Mouse (Mus musculus): ENCODE results near the gene Twnk.

Twnk gene

DNA sequence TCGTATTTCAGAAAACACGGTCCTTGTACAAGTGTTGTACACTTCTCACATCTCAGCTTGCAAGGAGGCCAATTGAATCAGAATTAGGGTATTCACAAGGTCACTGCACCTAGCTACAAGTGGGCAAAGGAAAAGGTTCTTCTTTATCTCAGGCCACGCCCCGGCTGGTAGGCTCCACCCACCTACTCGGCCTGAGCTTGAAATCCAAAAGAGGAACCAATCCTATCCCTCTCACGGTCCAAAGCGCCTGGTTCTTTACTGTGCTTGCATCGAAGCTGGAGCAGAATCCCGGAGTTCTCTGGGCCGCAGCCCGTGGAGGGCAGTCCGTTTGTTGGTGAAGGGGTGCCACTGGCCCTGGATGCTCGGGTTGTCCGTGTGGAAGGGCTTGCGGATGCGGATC is at the start of gene Twnk:
Gene Twnk, plus strand, starts transcription at position 220 of the 400 bp plus-strand sequence.
- no peak for DNase-seq (ENCODE audit: low spot score)

DNA sequence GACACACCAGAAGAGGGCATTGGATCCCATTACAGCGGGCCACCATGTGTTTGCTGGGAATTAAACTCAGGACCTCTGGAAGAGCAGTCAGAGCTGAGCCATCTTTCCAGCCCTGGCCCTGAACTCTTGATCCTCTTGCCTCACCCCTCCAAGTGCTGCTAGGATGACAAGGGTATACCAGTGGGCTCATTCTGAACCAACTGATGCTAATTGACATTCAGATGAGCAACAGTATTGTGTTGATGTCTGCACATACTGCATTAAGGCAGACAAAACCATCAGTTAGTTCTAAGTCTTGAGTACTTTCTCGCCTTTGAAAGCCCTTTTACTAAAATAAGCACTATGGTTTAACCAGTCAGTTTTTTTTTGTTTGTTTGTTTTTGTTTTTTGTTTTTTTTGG is 45.8 kb upstream of the Twnk start:
- no peak for DNase-seq (ENCODE audit: low spot score)

DNA sequence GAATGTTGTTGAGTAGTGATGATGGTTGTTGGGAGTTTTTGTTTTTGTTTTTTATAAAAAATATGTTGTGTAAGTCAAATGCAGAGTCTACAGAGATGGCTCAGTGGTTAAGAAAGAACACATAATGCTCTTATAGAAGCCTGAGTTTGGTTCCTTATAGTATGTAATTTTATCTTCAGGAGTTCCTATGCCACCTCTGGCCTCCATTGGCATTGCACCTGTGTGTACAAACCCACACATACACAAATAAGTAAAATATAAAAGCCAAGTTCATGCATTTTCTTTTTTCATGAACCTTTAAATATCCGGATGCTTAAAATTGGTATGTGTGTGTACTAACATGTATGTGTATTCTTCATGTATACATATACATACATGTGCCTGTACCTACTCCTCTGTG is 39.5 kb upstream of the Twnk start:
- no peak for DNase-seq (ENCODE audit: low spot score)

DNA sequence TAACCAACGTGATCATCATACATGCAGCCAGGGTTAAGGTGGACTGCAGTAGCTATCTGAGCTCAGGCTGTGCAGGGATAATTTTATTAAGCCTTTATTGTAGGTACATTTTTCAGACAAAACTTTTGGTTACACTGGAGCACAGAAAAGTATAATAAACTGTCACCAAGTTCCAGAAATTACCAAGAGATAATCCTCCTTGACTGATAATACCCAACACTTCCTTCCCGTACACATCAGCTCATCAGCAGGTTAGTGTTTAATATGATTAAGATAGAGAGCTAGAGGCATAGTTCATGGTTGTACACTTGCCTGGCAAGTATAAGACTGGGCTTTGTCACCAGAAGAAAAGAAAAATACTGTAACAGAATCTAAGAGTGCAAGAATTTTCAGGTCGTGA is 37.1 kb upstream of the Twnk start:
- no peak for DNase-seq (ENCODE audit: low spot score)

DNA sequence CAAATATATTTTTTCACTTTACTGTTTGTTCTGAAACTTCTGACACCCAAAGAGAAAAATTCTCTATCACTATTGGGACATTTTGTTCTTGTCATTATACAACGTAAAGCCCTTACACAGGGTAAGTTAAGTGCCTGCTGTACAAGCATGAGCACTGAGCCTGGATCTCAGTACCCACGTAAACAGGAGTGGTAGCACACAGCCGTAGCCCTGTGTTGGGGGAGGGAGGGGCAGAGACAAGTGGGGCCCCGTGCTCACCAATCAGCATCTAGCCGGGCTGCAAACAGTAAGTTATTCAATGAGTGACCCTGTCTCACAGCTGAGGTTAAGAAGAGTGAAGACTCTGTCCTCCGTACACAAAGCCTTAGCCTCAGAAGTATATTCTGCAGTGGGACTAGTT is 28.8 kb upstream of the Twnk start:
- DNase-seq (ENCODE audit: low spot score), result no peak

DNA sequence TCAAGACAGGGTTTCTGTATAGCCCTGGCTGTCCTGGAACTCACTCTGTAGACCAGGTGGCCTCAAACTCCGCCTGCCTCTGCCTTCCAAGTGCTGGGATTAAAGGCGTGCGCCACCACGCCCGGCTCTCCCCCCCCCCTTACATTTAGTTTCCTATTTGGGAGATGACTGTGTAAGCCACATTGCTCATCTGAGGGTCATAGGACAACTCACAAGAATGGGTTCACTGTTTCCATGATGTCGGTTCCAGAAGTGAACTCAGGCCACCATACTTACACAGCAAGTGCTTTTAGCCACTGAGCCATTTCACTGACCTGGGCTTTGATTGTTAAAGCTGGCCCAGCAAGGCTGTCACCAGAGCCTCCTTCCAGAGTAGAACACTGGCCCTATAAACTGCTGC is 28.3 kb upstream of the Twnk start:
- DNase-seq (ENCODE audit: low spot score), result no peak

DNA sequence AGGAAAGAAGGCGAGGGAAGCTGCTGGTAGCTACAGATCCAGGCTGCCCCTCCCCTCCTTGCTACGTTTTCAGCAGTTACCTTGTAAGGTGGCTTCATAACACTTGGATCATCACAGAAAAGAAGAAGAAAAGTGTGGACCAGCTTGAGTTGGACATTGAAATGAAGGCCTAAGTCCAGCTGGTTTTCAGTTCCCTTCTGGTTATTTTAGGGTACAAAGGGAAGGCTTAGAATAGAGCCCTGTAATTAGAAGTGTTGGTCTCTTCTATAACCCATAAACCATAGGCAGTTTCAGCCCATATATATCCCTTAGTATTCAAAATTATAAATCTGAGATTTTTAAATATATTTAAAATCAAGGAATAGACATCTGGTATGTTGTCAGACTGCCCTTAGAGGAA is 24.7 kb upstream of the Twnk start:
- no peak for DNase-seq (ENCODE audit: low spot score)

DNA sequence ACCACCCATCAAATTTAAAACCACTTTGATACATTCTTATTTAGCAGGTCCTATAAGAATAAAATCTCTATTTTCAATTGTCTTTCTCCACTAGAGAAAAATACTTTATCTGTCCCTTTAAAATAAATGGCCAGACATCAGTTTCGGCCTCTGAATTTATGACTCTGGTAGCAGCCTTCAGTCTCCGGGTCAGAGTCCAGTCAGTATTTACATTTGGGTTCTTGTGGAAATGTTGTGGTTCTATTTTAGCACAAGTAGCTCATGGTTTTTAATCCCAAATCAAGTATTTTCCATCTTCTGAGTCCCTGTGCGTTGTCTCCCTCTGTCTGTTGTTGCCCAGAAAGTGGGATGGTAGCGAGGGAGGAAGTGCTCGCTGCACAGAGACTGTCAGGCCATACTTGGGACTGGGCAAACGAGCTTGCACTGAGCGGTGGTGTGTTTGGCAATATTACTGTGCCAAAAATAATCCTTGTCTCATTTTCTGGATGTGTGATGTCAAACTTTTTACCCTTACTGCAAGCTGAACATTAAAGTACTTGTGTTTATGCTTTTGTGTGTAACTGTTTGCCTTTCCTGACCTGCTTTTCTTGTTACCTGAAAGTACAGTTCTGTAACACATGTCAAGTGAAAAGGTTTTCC is 22.9 kb upstream of the Twnk start:
- DNase-seq (ENCODE audit: low spot score), result no peak

DNA sequence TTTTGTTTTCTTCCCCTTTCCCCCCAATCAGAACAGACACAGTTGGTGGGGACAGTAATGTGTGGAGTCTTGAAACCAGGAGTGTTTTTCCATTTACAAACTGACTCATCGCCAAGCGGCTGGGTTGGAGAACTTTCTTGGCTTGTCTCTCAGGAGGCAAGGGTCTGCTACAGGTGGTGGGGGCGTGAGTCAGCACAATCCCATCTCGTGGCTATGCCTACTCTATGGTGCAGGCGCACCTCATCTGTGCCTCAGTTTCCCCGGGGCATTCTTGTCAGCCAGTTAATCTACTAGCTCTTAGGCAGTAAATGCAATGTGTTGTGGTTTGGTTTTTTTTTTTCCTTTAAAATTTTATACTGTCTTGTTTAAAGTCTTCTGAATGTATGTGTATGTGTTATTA is 22.1 kb upstream of the Twnk start:
- no peak for DNase-seq (ENCODE audit: low spot score)

DNA sequence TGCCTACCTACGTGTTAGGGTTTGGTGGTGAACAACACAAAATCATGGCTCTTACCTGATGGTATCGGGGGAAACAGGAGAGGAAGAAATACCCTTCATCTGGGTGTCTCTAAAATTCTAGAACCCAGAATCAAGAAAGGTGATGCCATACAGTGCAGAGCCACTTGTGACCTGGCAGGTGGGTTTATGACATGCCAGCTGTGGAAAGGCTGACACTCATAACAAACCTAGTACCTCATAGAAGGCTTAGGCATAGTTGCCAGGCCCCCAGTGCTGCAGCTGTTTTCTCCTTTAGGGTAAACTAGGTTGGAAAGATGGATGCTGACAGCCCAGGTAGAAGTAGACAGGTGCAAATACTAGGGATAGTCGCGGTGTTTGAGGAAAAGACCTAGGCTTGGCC is 21.0 kb upstream of the Twnk start:
- no peak for DNase-seq (ENCODE audit: low spot score)

DNA sequence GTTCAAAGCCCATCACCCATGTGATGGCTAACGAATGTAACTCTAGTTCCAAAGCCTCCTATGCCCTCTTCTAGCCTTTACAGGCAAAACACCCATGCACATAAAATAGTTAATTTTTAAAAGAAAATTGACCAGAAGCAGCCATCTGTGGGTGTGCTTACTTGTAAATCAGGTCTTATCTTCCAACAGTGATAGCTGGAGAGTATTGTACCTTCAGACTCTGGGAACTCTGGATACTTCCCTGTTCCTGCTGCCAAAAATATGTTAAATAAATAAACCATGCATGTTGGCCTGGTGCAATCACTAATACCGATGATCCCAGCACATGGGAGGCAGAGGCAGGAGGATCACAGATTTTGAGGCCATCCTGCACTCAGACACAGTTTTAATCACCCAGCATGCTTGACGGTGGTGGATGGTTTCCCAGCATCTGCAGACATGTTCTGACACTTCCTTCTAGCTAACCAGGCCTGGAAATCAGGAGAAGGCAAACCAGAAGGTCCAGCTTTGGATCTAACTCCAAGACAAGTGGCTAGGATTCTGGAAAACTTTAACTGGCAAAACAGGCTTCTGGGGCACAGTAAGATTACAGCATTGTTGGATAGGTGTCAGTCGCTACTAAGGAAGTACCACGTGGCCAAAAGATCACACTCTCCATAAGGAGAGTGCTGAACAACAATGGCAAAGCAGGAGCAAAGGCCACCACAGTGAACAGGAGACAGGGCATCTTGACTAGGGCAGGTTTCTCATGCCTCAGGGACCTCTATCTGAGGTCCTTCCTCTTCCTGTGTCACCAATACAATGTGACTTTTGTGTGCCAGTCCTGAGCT is 20.1 kb upstream of the Twnk start:
- no peak for DNase-seq (ENCODE audit: low spot score)

DNA sequence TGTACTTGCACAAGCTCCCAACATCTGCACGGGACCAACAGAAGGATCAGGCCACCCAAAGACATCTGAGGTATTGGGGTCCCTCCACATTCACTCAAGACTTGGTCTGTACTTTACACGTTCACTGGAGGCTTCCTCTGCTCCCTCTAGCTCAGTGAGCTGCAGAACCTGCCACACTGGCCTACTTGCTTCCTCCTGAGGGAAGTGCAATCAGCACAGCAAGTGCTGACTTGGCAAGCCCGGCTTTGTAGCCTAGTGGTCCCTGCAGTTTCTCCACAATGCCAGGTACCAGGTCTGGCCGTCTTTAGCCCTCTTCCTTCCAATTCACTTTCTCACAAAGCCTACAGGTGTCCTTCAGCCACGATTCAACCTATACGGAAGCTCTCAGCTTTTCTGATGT is 18.5 kb upstream of the Twnk start:
- DNase-seq (ENCODE audit: low spot score), result no peak

DNA sequence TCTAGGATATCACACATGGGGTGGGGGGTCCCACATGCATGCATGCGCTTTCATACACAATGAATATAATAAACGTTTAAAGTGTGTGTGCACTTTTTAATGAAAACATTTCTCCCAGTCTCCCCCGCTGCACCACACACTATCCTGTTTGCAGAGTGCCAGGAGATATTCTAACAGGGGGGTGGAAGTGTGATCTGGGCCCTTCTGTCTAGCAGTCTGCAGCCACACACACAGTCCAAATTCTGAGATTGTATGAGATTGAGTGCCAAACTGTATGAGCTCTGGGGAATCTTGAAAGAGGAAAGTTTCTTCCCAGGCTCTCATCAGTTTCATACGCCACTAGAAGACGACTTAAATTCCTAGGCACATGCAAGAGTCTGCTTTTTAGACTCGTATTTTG is 17.6 kb upstream of the Twnk start:
- DNase-seq (ENCODE audit: low spot score), result no peak

DNA sequence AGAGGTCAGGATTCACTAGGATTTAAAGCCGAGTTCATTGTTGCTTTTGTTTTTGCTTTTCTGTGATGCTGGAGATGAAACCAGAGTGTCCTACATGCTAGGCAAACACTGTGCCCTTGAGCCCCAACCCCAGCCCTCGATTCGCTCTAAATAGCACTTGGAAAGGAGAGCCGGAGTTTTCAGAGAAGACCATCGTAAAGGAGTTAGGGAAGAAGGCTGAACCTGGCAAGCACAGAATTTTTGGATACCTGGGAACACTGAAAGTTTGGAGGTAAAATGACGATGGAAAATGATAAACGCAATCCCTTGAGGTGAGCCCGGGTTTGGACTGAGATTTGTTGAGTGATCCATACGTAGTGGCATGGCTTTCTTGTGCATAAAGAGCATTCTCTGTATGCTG is 17.1 kb upstream of the Twnk start:
- no peak for DNase-seq (ENCODE audit: low spot score)

DNA sequence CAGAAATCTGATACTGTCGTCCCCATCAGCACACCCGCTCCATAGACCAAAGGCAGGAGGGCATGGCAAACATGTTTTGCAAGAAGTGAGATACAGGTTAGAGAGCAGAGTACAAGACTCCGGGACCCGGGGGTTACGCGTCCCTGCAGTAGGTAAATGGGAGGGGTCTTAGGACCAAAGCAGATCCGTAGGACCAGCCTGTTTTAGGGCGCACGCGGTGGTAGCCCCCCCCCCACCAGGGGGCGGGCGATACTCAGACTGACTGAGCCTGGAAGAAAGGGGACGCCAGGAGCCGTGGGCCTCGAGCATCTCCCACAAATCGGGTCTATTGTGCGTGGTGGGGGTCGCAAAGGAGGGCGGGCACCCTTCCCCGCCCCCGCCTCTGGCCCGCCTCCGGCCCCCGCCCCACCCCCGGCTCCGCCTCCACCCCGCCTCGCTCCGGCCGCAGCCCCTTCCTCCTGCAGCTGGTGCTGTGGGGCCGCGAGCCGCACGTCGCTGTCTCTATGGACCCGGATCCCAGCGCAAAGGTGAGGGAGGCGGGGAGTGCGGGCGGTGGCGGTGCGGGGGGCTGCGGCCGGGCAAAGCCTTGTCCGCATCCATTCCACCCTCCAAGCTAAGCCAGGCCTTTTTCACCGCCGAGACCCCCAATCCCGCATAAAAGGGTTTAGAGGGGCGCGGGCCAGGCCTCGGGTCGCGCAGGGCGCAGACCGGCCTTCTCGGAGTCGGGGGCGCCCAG is 16.5 kb upstream of the Twnk start, which contains the start of gene Sema4g:
Gene Sema4g, plus strand, starts transcription at position 271 of the 736 bp plus-strand sequence.
- DNase-seq (ENCODE audit: low spot score), result no peak

DNA sequence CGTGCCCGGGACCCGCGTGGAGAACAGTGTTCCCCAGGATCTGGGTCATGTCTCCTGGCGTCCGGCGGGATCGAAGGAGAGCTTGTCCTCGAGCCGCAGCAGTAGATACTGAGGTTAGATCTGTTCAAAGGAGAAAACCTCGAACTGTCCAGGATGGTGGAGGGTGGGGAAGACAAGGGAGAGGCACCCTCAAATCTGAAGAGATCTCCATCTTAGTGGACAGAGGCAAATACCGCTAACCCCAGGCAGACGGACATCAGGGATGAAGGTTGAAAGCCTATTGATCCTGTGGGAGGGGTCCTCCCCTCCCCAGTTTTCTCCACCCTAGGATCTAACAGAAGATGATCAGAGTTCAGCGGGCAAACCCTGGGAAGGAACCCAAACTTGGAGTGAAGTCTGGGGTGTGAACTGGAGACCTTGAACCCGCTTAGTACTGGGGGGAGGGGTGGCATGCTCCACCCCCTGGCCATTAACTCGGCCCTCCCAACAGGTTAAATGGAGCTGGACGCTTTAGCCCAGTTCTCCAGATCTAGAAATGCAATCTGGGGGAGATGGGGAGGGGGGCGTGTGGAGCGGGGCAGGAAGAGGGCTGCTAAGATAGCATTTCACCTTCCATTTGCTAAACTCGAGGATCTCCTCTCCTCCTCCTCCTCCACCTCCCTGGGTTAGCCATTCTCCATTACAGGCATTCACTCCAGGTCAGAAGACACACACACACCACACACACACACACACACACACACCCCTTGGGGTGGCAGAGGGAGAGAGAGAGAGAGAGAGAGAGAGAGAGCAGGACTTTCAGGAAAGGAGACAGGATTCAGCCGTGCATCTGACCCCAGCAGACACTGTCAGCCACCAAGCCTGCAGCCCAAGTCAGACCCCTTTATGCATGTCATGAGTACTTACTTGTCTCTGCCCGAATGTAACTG is 15.6 kb upstream of the Twnk start:
- DNase-seq (ENCODE audit: low spot score), result no peak

DNA sequence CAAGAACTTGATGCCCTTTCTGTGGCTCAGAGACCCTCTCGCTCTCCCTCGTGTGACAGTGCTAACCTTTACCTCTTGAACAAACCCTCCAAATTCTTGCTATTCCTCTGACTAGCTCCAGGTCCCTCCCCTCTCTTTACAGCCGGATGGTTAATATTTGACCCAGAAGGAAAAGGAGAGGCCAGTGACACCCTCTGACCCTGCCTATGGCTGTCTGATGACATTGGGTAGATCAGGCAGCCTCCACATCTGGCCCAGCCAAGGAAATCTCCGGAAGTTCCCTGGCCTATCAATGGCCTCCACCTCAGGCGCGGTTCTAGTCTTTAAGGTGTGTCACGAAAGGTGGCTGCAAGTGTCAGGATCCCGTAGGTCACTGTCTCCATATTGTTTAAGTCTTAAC is 14.4 kb upstream of the Twnk start:
- no peak for DNase-seq (ENCODE audit: low spot score)

DNA sequence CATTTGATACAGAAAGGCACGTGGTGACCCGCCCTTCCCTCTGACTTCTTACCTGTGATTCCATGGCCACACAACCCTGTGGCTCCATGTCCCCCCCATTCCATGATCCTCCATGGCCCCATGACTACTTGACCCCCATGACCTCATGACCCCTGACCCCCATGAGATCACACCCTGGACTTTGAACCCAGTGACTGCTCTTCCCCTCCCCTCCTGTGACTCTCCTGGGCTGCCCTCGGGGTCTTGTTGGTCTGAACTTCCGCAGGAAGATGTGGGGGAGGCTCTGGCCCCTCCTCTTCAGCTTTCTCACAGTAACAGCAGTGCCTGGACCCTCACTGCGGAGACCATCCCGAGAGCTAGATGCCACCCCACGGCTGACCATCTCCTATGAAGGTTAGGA is 13.2 kb upstream of the Twnk start:
- no peak for DNase-seq (ENCODE audit: low spot score)

DNA sequence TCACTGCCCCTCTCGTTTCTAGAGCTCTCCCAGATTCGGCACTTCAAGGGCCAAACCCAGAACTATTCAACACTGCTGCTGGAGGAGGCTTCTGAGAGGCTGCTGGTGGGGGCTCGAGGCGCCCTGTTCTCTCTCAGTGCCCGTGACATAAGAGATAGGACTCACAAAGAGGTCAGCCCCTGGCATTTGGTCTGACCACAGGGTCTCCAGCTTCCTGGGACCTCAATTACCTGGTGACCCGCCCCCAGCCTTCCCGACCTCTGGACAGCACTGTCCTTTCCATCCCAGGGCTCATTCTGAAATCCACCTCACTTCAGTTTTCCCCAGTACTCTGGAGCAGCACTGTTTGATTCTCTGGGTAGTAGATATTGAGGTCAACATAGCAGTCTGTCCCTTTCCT is 12.8 kb upstream of the Twnk start:
- no peak for DNase-seq (ENCODE audit: low spot score)

DNA sequence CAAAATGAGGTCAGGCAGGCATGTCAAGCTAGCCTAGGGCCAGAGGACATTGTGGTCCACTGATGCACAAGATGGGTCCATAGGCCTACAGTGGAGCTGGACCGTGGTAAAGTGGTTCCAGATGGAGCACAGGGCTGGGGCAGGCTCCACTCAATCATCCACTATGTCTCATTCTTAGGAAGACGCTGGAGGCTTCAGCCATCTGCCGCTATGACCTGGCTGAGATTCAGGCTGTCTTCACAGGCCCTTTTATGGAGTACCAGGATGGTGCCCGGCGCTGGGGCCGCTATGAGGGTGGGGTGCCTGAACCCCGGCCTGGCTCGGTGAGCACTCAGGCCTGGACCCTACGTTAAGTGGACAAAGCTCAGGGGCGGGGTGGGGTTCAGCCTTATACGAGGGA is 7.7 kb upstream of the Twnk start:
- no peak for DNase-seq (ENCODE audit: low spot score)

DNA sequence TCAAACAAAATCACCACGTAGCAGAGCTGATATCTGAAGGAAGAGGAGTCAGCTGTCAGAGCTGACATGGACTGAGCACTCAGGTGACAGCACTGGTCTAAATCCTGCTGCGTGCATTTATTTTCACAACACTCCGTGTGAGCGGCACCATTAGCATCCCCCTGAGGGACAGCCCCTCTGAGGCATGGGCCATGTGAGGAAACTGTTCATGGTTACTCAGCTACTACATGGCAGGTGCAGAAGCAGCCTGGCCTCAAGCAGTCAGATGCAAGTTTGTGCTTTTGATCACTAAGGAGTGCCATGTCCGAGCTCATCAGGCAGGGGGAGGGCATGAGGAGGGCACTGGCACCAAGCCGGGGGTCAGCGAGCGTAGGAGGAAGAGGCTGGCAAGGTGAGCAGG is 5.8 kb upstream of the Twnk start:
- DNase-seq (ENCODE audit: low spot score), result no peak

DNA sequence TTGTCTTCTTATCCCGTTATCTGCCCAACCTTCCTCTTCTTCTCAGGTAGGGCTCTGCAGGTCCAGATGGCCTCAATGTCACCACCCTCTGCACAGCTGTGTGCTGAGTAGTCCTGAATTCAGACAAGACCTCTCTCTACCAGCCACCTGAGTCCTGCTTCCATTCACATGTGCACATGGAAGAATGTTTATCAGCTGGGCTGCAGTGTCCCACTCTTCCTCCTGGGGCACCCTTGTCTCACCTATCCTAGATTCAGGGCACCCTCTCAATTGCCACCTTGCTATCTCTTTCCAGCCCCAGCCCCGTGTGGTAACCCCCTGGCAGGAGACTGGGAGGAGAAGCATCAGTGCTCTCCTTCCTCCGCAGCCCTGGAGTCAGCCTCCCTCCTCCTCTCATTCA is 3.2 kb upstream of the Twnk start:
- no peak for DNase-seq (ENCODE audit: low spot score)

Data from urinary bladder, postnatal 10 days (tissue).